Mouse (Mus musculus) midbrain, embryonic 11.5 days (tissue): ENCODE measurements around the gene Birc5. TPM values are rescaled to one million over a fixed set of nuclear protein-coding genes. Genes with fewer than 3 reads are reported as not detected.
A peak's percentile ranks its signal among the peaks of the same experiment; 100 is the strongest.

Experiments
- ATAC-seq: fragments of 200-750 bp; cut with Nextera tagmentation; 2 replicates; pipeline ENCODE4 v1.8.0; 2017; ENCODE audit warnings: moderate TSS enrichment, moderate library complexity; ENCODE audit not compliant: low FRiP score
- DNase-seq: peaks from one replicate; pipeline ENCODE4 v3.0.0; 2015; ENCODE audit warnings: low spot score; ENCODE audit errors: missing footprints
- H3K27ac ChIP-seq: fragments of 300-500 bp; sonication (generic); 2 replicates; pipeline ENCODE4 v1.5.1; 2014; ENCODE audit warnings: low read depth, low read length
- H3K27me3 ChIP-seq: fragments of 300-500 bp; sonication (generic); 2 replicates; pipeline ENCODE4 v1.6.1; 2014; ENCODE audit warnings: mild to moderate bottlenecking, low read length, moderate library complexity, mixed read lengths; ENCODE audit not compliant: control insufficient read depth, insufficient read depth
- H3K36me3 ChIP-seq: fragments of 300-500 bp; sonication (generic); 2 replicates; pipeline ENCODE4 v1.6.1; 2014; ENCODE audit warnings: mild to moderate bottlenecking, low read length, moderate library complexity, mixed read lengths; ENCODE audit not compliant: control insufficient read depth, insufficient read depth
- H3K4me1 ChIP-seq: fragments of 300-500 bp; sonication (generic); 2 replicates; pipeline ENCODE4 v1.6.1; 2014; ENCODE audit warnings: low read length; ENCODE audit not compliant: control insufficient read depth, insufficient read depth
- H3K4me2 ChIP-seq: fragments of 300-500 bp; sonication (generic); 2 replicates; pipeline ENCODE4 v1.6.1; 2014; ENCODE audit warnings: mild to moderate bottlenecking, moderate library complexity
- H3K4me3 ChIP-seq: fragments of 300-500 bp; sonication (generic); 2 replicates; pipeline ENCODE4 v1.5.1; 2014; ENCODE audit warnings: low read depth, low read length
- H3K9ac ChIP-seq: fragments of 300-500 bp; sonication (generic); 2 replicates; pipeline ENCODE4 v1.6.1; 2014; ENCODE audit warnings: low read length
- H3K9me3 ChIP-seq: fragments of 300-500 bp; sonication (generic); 2 replicates; pipeline ENCODE4 v1.6.1; 2016; ENCODE audit warnings: low read length; ENCODE audit not compliant: control insufficient read depth
- WGBS: fragments of 180-500 bp; shearing (Covaris S2); extraction: QIAGEN DNeasy Blood & Tissue Kit; methylation state at CpG from one replicate; pipeline ENCODE4 v1.1.7; 2014; 5-methylcytosine and 5-hydroxymethylcytosine counted together
- polyA plus RNA-seq: library from polyadenylated mRNA; unstranded; fragments of >200 nt; fragmentation: Nextera tagmentation; extraction: Ambion mirVana; gene quantifications from 2 replicates; pipeline ENCODE4 v1.2.1, GENCODE M21; 2014

The Birc5 gene
- 346 and 363 TPM in 2 replicates for polyA plus RNA-seq

DNA sequence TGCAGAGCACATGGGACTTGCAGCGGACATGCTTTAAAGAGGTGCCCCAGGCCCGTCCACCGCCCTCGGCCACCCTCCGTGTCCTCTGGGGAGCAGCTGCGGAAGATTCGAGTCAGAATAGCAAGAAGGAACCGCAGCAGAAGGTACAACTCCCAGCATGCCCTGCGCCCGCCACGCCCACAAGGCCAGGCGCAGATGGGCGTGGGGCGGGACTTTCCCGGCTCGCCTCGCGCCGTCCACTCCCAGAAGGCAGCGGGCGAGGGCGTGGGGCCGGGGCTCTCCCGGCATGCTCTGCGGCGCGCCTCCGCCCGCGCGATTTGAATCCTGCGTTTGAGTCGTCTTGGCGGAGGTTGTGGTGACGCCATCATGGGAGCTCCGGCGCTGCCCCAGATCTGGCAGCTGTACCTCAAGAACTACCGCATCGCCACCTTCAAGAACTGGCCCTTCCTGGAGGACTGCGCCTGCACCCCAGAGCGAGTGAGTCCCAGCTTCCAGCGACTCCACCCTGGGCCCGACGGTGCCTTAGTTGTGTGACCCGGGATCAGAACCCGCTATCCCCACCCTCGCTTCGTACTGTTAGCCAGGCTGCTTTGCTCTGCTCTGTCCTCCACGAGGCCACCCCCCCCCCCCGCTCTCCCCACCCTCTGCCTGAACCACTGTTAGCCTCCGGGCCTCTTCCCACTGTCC lies at the start of gene Birc5:
Gene Birc5 (plus strand): TSS at position 267 of the 687 bp plus-strand sequence.
- peak; percentile 95 for ATAC-seq

DNA sequence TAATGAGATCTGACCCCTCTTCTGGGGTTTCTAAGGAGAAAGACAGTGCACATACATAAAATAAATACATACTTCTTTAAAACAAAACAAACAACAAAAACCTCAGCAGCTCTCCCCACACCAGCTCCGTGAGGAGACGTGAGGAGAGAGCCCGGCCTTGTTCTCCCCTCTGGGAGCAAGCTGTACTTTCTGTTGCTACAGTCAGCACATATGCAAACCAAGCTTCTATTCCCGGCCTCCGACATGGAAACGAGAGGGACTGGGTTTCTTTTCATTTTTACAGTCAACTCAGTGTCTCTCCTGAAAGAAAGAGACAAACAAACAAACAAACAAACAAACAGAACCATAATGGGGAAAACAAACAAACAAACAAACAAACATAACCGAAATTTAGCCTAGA lies 49.0 kb upstream of the Birc5 start:
- ATAC-seq (no peak), DNase-seq (no peak)
- Histone ChIP-seq H3K9me3 (no peaks in the 10 kb centered on the region), H3K4me1 (no peaks in the 10 kb centered on the region), H3K4me3 (no peak overlapping the region), H3K9ac (no peak overlapping the region), H3K27me3 (no peaks in the 10 kb centered on the region), H3K27ac (no peak overlapping the region), H3K36me3 (no peaks in the 10 kb centered on the region), H3K4me2 (no peak overlapping the region)
- 84% methylated on average over 7 of the region's 7 CpGs for WGBS

More for the DNA sequence above, at the start of gene Birc5:
- peak; percentile 100 for DNase-seq
- Histone ChIP-seq H3K4me3 (peak within 1 kb of the TSS; percentile 78), H3K9ac (peak within 1 kb of the TSS; percentile 87), H3K4me2 (peak within 1 kb of the TSS; percentile 88), H3K27me3 (no peaks in the 10 kb centered on the region), H3K4me1 (peaks cover 16% of the 10 kb centered on the region), H3K9me3 (no peaks in the 10 kb centered on the region), H3K36me3 (peaks cover 12% of the 10 kb centered on the region), H3K27ac (peak within 1 kb of the TSS; percentile 93)
- WGBS = under 1% methylated on average over 51 of the region's 51 CpGs

DNA sequence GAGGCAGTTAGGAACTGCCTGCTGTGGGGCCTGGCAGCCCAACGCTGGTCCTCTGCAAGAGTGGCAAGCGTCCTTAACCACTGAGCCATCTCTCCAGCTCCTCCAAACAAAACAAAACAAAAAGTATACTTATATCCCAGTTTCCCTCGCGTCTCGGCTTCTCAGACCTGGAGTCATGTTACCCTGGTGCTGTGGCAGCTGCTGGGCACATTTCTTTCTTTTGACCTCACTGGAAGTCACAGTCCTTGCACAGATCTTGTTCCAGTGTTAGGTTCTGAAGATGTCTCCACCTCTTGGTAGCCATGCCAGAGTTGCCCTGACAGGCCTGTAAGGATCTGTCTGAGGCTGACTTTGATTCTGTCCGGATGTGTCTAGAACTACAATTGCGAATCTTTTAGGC lies 47.4 kb upstream of the Birc5 start:
- H3K9ac ChIP-seq = no peak overlapping the region
- ATAC-seq (no peak), DNase-seq (no peak)
- H3K27me3 ChIP-seq = no peaks in the 10 kb centered on the region
- 75% methylated on average over 7 of the region's 7 CpGs for WGBS
- H3K4me1 ChIP-seq = no peaks in the 10 kb centered on the region
- no peak overlapping the region for H3K4me2 ChIP-seq
- H3K4me3 ChIP-seq = no peak overlapping the region
- no peaks in the 10 kb centered on the region for H3K36me3 ChIP-seq
- H3K9me3 ChIP-seq = no peaks in the 10 kb centered on the region
- no peak overlapping the region for H3K27ac ChIP-seq

DNA sequence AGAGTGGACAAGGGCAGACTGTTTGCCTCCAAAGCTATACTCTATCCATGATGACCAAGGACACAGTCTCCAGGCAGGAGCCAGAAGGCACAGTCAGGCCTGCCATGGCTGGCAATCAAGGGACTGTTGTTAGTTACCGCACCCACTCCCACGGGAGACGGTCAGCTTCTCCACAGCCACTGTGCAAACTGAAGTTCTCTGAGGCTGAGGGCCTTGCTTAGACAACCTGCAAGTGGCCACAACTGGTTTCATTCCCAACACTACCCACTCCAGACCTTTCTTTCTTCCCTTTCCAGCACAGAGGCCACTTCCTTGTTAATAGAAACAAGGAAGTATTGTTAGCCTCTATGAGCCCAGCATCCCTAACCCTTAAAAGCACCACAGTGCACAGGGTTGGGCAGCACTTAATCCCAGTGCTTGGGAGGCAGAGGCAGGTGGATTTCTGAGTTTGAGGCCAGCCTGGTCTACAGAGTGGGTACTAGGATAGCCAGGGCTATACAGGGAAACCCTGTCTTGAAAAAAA lies 45.8 kb upstream of the Birc5 start:
- DNase-seq = no peak
- WGBS = 92% methylated on average over 3 of the region's 3 CpGs
- H3K4me2 ChIP-seq = no peak overlapping the region
- no peak overlapping the region for H3K27ac ChIP-seq
- H3K4me3 ChIP-seq = no peak overlapping the region
- no peaks in the 10 kb centered on the region for H3K27me3 ChIP-seq
- no peak for ATAC-seq
- no peak overlapping the region for H3K9ac ChIP-seq
- no peaks in the 10 kb centered on the region for H3K36me3 ChIP-seq
- no peaks in the 10 kb centered on the region for H3K9me3 ChIP-seq
- no peaks in the 10 kb centered on the region for H3K4me1 ChIP-seq

DNA sequence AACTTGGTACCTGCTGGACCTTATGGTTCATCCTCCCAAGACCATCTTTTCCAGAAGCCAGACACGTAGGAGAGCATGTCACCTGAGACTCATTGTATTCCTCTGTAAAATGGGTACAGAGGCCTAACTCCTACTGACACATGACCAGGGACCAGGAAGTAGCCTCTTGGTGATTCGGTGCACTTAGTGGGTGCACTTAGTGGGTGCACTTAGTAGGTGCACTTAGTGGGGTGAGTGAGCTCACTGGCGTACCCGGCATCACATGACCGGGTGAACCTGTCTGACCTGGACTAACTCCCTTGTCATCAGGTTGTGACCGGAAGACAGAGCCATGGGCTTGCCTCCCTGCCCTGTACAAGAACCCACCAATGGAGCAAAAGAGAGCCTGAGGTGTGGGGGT lies 42.3 kb upstream of the Birc5 start:
- no peak for DNase-seq
- no peak overlapping the region for H3K4me2 ChIP-seq

DNA sequence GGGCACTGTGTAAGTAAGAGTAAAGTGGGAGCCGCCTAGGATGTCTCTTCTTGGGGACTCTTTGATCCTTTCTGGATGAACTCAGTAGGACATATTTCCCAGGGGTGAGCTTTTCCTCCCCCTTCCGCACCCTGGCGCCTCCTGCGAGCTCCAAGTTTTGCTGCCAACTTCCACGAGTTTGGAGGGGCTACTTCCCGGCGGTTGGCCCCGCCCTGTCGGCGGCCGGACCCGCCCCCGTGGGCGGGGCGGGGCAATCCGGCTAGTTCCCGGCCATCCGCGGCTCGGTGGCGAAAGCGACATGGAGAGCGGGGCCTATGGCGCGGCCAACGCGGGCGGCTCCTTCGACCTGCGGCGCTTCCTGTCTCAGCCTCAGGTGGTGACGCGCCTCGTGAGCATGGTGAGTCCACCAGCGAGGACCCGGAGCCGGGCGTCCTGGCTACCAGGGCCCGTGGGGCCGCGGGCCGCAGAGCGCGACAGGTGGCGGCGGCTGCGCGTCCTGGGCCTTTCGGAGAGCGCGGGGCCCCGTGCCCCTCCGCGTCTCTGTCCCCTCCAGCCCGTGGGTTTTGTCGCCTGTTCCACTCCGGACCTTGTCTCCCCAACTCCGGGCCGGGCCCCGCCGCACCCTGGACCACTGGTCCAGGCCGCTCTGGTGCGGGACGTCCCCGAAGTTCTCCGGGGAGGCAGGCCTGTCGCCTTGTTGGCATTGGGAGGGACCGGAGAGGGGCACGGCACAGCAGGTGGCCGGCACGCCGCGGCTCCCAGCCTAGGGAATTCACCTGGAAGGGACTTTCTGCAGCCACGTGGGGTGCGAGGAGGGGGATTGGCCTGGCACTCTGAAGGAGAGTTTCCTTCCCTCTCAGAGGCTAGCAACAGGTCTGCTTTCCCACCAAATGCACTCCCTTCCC lies 39.4 kb upstream of the Birc5 start, which contains the start of the genes Gm20708 and Syngr2:
Gene Gm20708 (plus strand): TSS at position 262 of the 905 bp plus-strand sequence.
Gene Syngr2 (plus strand): TSS at position 262 of the 905 bp plus-strand sequence.
- no peaks in the 10 kb centered on the region for H3K9me3 ChIP-seq
- under 1% methylated on average over 72 of the region's 75 CpGs for WGBS
- DNase-seq = peak; percentile 99

More for the DNA sequence above, 42.3 kb upstream of the Birc5 start:
- 88% methylated on average over 6 of the region's 6 CpGs for WGBS
- Histone ChIP-seq H3K9me3 (no peaks in the 10 kb centered on the region), H3K9ac (no peak overlapping the region), H3K27me3 (no peaks in the 10 kb centered on the region), H3K27ac (no peak overlapping the region), H3K4me1 (peaks cover 15% of the 10 kb centered on the region), H3K36me3 (no peaks in the 10 kb centered on the region), H3K4me3 (no peak overlapping the region)
- no peak for ATAC-seq

DNA sequence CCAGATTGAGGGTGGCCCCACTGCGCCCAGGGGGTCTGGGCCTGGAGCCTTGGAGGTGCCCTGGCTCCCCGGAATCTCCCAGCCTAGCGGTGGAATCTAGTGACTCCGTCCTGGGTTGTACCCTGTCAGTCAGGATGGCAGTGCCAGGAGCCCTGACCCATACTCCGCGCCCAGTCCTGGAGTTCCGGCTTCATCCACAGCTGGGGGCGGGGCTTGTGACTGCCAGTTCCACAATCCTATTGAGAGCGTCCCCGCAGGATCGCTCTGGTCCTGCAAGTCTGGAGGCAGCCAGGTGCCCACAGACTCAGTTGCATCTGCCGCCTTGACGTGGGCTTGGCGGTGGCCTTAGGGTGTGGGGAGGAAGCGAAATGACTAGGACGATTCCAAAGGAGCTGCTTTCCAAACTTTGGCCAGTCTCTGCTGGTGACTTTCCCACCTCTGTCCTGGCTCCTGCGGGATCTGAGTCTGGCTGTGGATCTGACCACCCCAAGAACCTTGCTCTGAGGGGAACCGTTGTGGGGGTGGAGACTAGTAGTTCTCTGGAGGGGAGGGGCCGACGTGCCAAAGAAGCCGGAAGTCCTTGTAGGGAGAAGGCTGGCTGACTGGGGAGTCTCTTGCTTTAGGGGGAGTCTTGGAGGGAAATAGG lies 38.5 kb upstream of the Birc5 start:
- peaks cover 6% of the 10 kb centered on the region; the same call in 1 of the 2 replicates for H3K36me3 ChIP-seq
- ATAC-seq = peak; percentile 86
- H3K4me3 ChIP-seq = peak overlapping the region; percentile 82
- H3K9me3 ChIP-seq = no peaks in the 10 kb centered on the region
- DNase-seq = peak; percentile 95
- H3K27me3 ChIP-seq = no peaks in the 10 kb centered on the region
- peaks cover 15% of the 10 kb centered on the region for H3K4me1 ChIP-seq
- H3K27ac ChIP-seq = no peak overlapping the region
- H3K4me2 ChIP-seq = peak overlapping the region; percentile 100
- H3K9ac ChIP-seq = peak overlapping the region; percentile 75
- 2% methylated on average over 21 of the region's 21 CpGs for WGBS

More for the DNA sequence above, 39.4 kb upstream of the Birc5 start, which contains the start of the genes Gm20708 and Syngr2:
- peak; percentile 80 for ATAC-seq
- peak within 1 kb of the TSS; percentile 82 for H3K4me3 ChIP-seq
- H3K9ac ChIP-seq = peak within 1 kb of the TSS; percentile 75
- H3K27ac ChIP-seq = no peak within 1 kb of the TSS
- H3K27me3 ChIP-seq = no peaks in the 10 kb centered on the region
- peaks cover 15% of the 10 kb centered on the region for H3K4me1 ChIP-seq
- peak within 1 kb of the TSS; percentile 100 for H3K4me2 ChIP-seq
- peaks cover 4% of the 10 kb centered on the region; the same call in 1 of the 2 replicates for H3K36me3 ChIP-seq

DNA sequence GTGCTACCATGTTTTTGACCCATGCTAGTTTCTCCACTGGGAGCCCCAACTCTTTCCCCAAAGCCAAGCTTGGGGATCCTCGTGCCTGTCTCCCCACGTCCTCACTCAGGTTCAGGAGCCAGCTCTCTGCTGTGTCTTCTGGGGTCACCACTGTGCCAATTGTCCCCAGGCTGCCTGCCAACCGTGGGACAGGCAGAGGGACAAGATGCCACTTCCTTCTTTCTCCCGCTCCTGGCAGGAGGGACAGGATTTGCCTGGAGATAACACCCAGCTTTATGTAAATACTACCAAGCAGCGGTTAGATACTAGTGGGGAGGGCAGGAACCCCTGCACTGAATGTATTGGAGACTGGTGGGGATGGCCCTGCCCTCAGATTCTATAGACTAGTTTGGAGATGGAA lies 35.2 kb upstream of the Birc5 start:
- DNase-seq (no peak), ATAC-seq (no peak)
- no peak overlapping the region for H3K4me2 ChIP-seq
- no peak overlapping the region for H3K4me3 ChIP-seq
- 78% methylated on average over 5 of the region's 5 CpGs for WGBS
- H3K9ac ChIP-seq = no peak overlapping the region
- H3K27me3 ChIP-seq = no peaks in the 10 kb centered on the region
- no peaks in the 10 kb centered on the region for H3K9me3 ChIP-seq
- peaks cover 6% of the 10 kb centered on the region; the same call in 1 of the 2 replicates for H3K36me3 ChIP-seq
- H3K27ac ChIP-seq = no peak overlapping the region
- peaks cover 15% of the 10 kb centered on the region for H3K4me1 ChIP-seq
